Mouse (Mus musculus) liver, adult 2 months (tissue): ENCODE measurements around the gene Ltbp2. TPM values are rescaled to one million over a fixed set of nuclear protein-coding genes. Genes with fewer than 3 reads are reported as not detected.
A peak's percentile ranks its signal among the peaks of the same experiment; 100 is the strongest.

Experiments
- DNase-seq: peaks from one replicate; pipeline ENCODE4 v3.0.0-alpha.2; 2011; ENCODE audit warnings: low read depth, low spot score; ENCODE audit errors: extremely low read depth
- H3K27ac ChIP-seq: fragments of 200-500 bp; replicated peaks from 2 replicates; pipeline ENCODE4 v1.5.1; 2012; ENCODE audit warnings: low read depth, mild to moderate bottlenecking, control low read depth, inconsistent platforms, low read length; ENCODE audit not compliant: insufficient read depth
- H3K27me3 ChIP-seq: fragments of 200-500 bp; 2 replicates; pipeline ENCODE4 v1.6.1; 2012; ENCODE audit warnings: mild to moderate bottlenecking, moderate library complexity, low read length, inconsistent platforms; ENCODE audit not compliant: control insufficient read depth, insufficient read depth
- H3K36me3 ChIP-seq: fragments of 200-500 bp; 2 replicates; pipeline ENCODE4 v1.6.1; 2012; ENCODE audit warnings: low read length, inconsistent platforms; ENCODE audit not compliant: control insufficient read depth, insufficient read depth
- H3K4me1 ChIP-seq: fragments of 200-500 bp; 2 replicates; pipeline ENCODE4 v1.6.1; 2011; ENCODE audit warnings: low read length; ENCODE audit not compliant: control insufficient read depth, insufficient read depth
- H3K4me3 ChIP-seq: fragments of 200-500 bp; 2 replicates; pipeline ENCODE4 v1.5.1; 2011; ENCODE audit warnings: low read depth, mild to moderate bottlenecking, control low read depth, low read length, moderate library complexity; ENCODE audit not compliant: insufficient read depth
- H3K79me2 ChIP-seq: fragments of 200-500 bp; 2 replicates; pipeline ENCODE4 v1.6.1; 2012; ENCODE audit warnings: inconsistent platforms, mild to moderate bottlenecking, low read length, moderate library complexity; ENCODE audit not compliant: control insufficient read depth, insufficient read depth
- H3K9ac ChIP-seq: fragments of 200-500 bp; 2 replicates; pipeline ENCODE4 v1.6.1; 2012; ENCODE audit warnings: low read depth, mild to moderate bottlenecking, control low read depth, inconsistent platforms, low read length
- CTCF ChIP-seq: fragments of 200-500 bp; IDR thresholded peaks from 2 replicates; pipeline ENCODE4 v1.5.1; 2011; ENCODE audit warnings: low read depth, low read length, control low read depth
- POLR2A ChIP-seq: fragments of 200-500 bp; IDR thresholded peaks from 2 replicates; pipeline ENCODE4 v1.6.1; 2011; ENCODE audit warnings: low read length, control low read depth; ENCODE audit not compliant: insufficient read depth; ENCODE audit errors: extremely low read depth
- WGBS: fragments of 180-500 bp; shearing (Covaris S2); methylation state at CpG from one replicate; pipeline ENCODE4 v1.1.7; 2018; 5-methylcytosine and 5-hydroxymethylcytosine counted together
- polyA plus RNA-seq: library from polyadenylated mRNA; depleted of rRNA; stranded (reverse); fragments of >200 nt; gene quantifications from 2 replicates; pipeline ENCODE4 v1.2.3, GENCODE M21; 2012; rRNA removed
- total RNA-seq: library from RNA; depleted of rRNA; stranded (reverse); fragments of >200 nt; gene quantifications from 2 replicates; pipeline ENCODE4 v1.2.3, GENCODE M21; 2014; rRNA removed

Gene Ltbp2
- total RNA-seq (0.65 and 1.0 TPM in 2 replicates), polyA plus RNA-seq (0.77 and 1.7 TPM in 2 replicates)

DNA sequence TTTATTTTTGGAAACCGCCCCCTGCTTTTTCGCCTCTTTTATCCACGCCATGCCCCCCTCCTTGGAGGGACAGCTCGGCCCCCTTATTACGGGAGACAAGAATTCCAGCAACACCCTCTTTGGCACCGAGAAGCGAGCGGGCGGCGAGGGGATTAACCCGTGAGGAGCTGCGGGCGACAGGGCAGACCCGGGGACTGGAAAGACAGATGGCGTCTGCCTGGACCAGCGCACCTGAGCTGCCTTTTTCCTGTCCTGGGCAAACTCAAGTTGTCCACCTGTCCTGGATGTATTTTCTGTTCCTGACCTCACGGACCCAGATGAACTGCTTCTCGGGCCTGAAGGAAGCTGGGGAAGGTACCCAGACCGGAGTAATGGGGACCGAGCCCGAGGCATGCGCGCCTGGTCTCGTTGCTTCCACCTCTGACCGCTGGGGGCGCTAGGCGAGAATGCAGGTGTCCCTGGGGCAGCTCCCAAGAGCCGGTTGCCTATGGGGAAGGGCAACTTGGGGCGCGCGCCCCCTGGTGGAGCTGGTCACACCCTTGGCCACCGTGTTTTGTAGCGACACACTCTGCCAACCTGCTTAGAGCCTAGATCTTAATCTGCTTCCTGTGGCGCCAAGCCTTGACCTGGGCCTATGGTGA, at the start of gene Ltbp2:
Gene Ltbp2, minus strand, starts transcription at position 52 of the 641 bp plus-strand sequence.
- WGBS, result 4% methylated on average over 34 of the region's 34 CpGs
- Histone ChIP-seq H3K9ac (no peak within 1 kb of the TSS), H3K4me3 (peak within 1 kb of the TSS; percentile 38; the same call in 1 of the 2 replicates), H3K27me3 (peaks cover 12% of the 10 kb centered on the region), H3K36me3 (no peaks in the 10 kb centered on the region), H3K27ac (no peak within 1 kb of the TSS), H3K4me1 (peaks cover 9% of the 10 kb centered on the region), H3K79me2 (no peaks in the 10 kb centered on the region)
- peak; percentile 66 for DNase-seq
- TF ChIP-seq CTCF, result peak; percentile 91
- no peak for TF ChIP-seq POLR2A

DNA sequence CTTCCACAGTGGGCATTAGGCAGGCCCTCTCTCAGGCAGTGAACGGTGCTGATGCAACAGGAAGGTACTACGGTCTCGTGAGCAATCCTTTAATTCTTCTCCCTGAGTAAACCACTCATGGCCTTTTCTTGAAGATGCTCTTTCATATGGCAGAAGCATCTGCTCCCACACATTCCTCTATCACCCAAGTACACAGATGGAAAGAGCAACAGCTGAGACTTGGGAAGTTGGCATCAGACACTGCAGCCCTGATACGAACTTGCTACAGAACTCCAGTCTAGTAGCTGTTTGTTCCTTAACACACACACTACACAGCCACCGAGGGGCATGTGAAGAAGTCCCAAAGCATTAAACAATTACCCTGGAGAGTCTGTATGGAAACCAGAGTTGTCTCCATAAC, 48.0 kb upstream of the Ltbp2 start:
- H3K4me1 ChIP-seq, result no peaks in the 10 kb centered on the region
- H3K27ac ChIP-seq, result no peak overlapping the region
- no peak overlapping the region for H3K9ac ChIP-seq
- peaks cover 64% of the 10 kb centered on the region for H3K36me3 ChIP-seq
- H3K27me3 ChIP-seq, result no peaks in the 10 kb centered on the region
- no peaks in the 10 kb centered on the region for H3K79me2 ChIP-seq
- 93% methylated on average over 5 of the region's 5 CpGs for WGBS
- H3K4me3 ChIP-seq, result no peak overlapping the region
- no peak for DNase-seq
- TF ChIP-seq CTCF, result no peak

DNA sequence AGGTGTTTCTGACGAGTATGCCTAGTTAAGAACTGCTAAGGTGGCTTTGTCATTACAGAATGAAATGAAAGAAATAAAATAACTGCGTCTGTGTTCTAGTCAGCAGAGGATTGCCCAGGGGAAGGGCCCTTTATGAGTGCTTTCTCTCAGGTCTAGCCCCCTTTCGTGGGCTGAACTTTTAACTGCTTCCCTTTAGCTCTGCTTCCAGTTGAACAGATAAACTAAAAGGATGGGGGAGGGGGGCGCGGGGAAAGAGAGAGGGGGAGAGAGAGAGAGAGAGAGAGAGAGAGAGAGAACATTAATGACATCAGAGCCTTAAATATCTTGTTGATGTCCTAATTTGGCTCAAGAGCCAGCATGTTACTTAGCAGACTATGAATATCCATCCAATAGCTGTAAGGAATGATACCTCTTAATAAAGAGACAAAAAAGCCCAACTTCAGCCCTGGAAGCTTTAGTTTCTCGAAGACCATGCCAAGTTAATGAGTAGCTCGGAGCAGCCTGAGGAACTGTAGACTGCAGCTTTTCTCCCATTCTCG, 45.6 kb upstream of the Ltbp2 start:
- no peak overlapping the region for H3K4me3 ChIP-seq
- H3K27me3 ChIP-seq, result no peaks in the 10 kb centered on the region
- H3K9ac ChIP-seq, result no peak overlapping the region
- H3K4me1 ChIP-seq, result no peaks in the 10 kb centered on the region; the same call in 1 of the 2 replicates
- no peak for DNase-seq
- TF ChIP-seq CTCF (no peak), POLR2A (no peak)
- H3K36me3 ChIP-seq, result peaks cover 55% of the 10 kb centered on the region
- 88% methylated on average over 8 of the region's 8 CpGs for WGBS
- H3K79me2 ChIP-seq, result no peaks in the 10 kb centered on the region
- no peak overlapping the region for H3K27ac ChIP-seq

DNA sequence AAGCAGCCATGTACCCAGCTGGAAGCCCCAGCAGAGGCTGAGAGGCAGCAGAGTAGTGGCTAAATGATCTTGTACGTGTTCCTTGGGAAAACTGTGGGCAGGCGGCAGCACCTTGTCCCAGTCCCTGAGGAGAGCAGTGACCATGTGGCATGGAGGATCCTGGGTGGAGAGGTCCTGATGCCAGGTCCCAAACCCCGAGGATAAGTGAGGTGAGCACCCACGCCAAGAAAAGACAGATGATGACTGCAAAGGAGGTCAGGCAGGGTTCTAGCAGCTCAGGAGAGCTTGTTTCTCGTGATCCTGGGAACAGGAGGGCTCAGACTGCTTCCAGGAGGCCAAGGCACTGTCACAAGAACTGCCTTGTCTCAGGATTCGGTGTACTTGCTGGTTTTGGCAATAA, 42.5 kb upstream of the Ltbp2 start:
- Histone ChIP-seq H3K79me2 (no peaks in the 10 kb centered on the region), H3K27ac (no peak overlapping the region), H3K4me1 (no peaks in the 10 kb centered on the region; the same call in 1 of the 2 replicates), H3K36me3 (peaks cover 29% of the 10 kb centered on the region), H3K9ac (no peak overlapping the region), H3K4me3 (no peak overlapping the region), H3K27me3 (no peaks in the 10 kb centered on the region)
- TF ChIP-seq POLR2A (no peak), CTCF (no peak)
- 96% methylated on average over 6 of the region's 6 CpGs for WGBS
- DNase-seq, result no peak

DNA sequence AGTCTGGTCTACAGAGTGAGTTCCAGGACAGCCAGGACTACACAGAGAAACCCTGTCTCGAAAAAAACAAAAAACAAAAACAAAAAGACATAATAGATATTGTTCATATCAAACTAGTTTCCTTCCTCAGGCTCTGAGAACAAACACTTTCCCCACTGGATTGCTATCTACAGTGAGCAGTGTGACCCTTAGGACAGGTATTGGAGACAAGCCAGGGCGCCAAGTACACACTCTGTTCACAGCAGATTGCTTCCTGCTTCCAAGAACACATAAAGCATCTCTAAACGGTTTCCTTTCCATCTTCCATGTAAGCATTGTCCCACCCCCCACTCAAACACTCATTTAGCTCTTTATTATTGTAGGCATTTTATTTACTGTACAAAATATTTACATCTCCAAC, 41.5 kb upstream of the Ltbp2 start:
- no peak for DNase-seq
- no peaks in the 10 kb centered on the region; the same call in 1 of the 2 replicates for H3K4me1 ChIP-seq
- no peak overlapping the region for H3K27ac ChIP-seq
- no peaks in the 10 kb centered on the region for H3K79me2 ChIP-seq
- no peak overlapping the region for H3K4me3 ChIP-seq
- TF ChIP-seq CTCF (no peak), POLR2A (no peak)
- WGBS, result 64% methylated on average over 3 of the region's 3 CpGs
- peaks cover 22% of the 10 kb centered on the region for H3K36me3 ChIP-seq
- H3K9ac ChIP-seq, result no peak overlapping the region
- H3K27me3 ChIP-seq, result no peaks in the 10 kb centered on the region

DNA sequence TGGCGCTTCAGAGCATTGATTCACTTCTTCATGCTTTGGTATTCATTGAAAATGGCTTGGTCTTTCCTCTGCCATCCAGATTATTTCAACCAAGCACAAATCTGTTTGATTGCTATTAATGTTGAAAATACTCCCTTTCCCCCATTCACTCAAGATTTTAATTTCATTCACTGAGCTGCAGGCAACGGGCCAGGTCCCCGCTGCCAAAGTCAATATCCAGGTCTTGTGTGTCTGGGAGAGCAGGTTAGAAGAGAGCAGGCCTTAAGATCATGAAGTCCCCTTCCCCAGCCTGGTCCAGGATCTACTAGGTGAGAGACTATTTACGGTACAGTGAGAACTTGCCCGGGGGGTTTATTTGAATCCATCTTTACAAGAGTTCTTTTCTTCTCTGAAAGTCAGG, 38.6 kb upstream of the Ltbp2 start:
- peak; percentile 20 for DNase-seq
- no peak overlapping the region for H3K27ac ChIP-seq
- no peaks in the 10 kb centered on the region; the same call in 1 of the 2 replicates for H3K4me1 ChIP-seq
- no peak overlapping the region for H3K4me3 ChIP-seq
- H3K27me3 ChIP-seq, result no peaks in the 10 kb centered on the region
- peaks cover 3% of the 10 kb centered on the region; the same call in 1 of the 2 replicates for H3K36me3 ChIP-seq
- H3K79me2 ChIP-seq, result no peaks in the 10 kb centered on the region
- no peak overlapping the region for H3K9ac ChIP-seq
- TF ChIP-seq CTCF, result no peak
- TF ChIP-seq POLR2A, result no peak
- 82% methylated on average over 5 of the region's 5 CpGs for WGBS
